Mouse (Mus musculus) intestine, embryonic 14.5 days (tissue): Measurements from ENCODE around the gene Myo5c. TPM values are rescaled to one million over a fixed set of nuclear protein-coding genes. Genes with fewer than 3 reads are reported as not detected.

Experiments
- ATAC-seq: fragments of 200-750 bp; cut with Nextera tagmentation; replicated peaks from 2 replicates; pipeline ENCODE4 v1.8.0; 2017; ENCODE audit warnings: low read depth, moderate number of reproducible peaks, moderate TSS enrichment, moderate library complexity; ENCODE audit not compliant: low FRiP score, low TSS enrichment
- DNase-seq: peaks from one replicate; pipeline ENCODE4 v3.0.0-alpha.2; 2018; ENCODE audit warnings: low spot score
- H3K27ac ChIP-seq: fragments of 300-500 bp; sonication (generic); 2 replicates; pipeline ENCODE4 v1.5.1; 2014; ENCODE audit warnings: low read depth, mild to moderate bottlenecking, control low read depth
- H3K27me3 ChIP-seq: fragments of 300-500 bp; sonication (generic); replicated peaks from 2 replicates; pipeline ENCODE4 v1.6.1; 2014; ENCODE audit warnings: low read length, control low read depth; ENCODE audit not compliant: control insufficient read depth, insufficient read depth
- H3K36me3 ChIP-seq: fragments of 300-500 bp; sonication (generic); 2 replicates; pipeline ENCODE4 v1.6.1; 2014; ENCODE audit warnings: low read length, control low read depth; ENCODE audit not compliant: control insufficient read depth, insufficient read depth
- H3K4me1 ChIP-seq: fragments of 300-500 bp; sonication (generic); replicated peaks from 2 replicates; pipeline ENCODE4 v1.6.1; 2014; ENCODE audit warnings: low read length, control low read depth, mixed read lengths; ENCODE audit not compliant: control insufficient read depth, insufficient read depth
- H3K4me2 ChIP-seq: fragments of 300-500 bp; sonication (generic); 2 replicates; pipeline ENCODE4 v1.6.1; 2014; ENCODE audit warnings: low read length
- H3K4me3 ChIP-seq: fragments of 300-500 bp; sonication (generic); 2 replicates; pipeline ENCODE4 v1.5.1; 2014; ENCODE audit warnings: low read depth, low read length, control low read depth, mixed read lengths
- H3K9ac ChIP-seq: fragments of 300-500 bp; sonication (generic); 2 replicates; pipeline ENCODE4 v1.6.1; 2014; ENCODE audit warnings: mild to moderate bottlenecking, low read length
- H3K9me3 ChIP-seq: fragments of 300-500 bp; sonication (generic); 2 replicates; pipeline ENCODE4 v1.6.1; 2016; ENCODE audit warnings: low read length, control low read depth; ENCODE audit not compliant: control insufficient read depth
- WGBS: fragments of 180-500 bp; shearing (Covaris S2); extraction: QIAGEN DNeasy Blood & Tissue Kit; methylation state at CpG from one replicate; pipeline ENCODE4 v1.1.7; 2014; 5-methylcytosine and 5-hydroxymethylcytosine counted together
- polyA plus RNA-seq: library from polyadenylated mRNA; unstranded; fragments of >200 nt; fragmentation: Nextera tagmentation; extraction: Ambion mirVana; gene quantifications from 2 replicates; pipeline ENCODE4 v1.2.1, GENCODE M21; 2014

The Myo5c gene
- polyA plus RNA-seq: 5.2 and 6.5 TPM in 2 replicates

DNA sequence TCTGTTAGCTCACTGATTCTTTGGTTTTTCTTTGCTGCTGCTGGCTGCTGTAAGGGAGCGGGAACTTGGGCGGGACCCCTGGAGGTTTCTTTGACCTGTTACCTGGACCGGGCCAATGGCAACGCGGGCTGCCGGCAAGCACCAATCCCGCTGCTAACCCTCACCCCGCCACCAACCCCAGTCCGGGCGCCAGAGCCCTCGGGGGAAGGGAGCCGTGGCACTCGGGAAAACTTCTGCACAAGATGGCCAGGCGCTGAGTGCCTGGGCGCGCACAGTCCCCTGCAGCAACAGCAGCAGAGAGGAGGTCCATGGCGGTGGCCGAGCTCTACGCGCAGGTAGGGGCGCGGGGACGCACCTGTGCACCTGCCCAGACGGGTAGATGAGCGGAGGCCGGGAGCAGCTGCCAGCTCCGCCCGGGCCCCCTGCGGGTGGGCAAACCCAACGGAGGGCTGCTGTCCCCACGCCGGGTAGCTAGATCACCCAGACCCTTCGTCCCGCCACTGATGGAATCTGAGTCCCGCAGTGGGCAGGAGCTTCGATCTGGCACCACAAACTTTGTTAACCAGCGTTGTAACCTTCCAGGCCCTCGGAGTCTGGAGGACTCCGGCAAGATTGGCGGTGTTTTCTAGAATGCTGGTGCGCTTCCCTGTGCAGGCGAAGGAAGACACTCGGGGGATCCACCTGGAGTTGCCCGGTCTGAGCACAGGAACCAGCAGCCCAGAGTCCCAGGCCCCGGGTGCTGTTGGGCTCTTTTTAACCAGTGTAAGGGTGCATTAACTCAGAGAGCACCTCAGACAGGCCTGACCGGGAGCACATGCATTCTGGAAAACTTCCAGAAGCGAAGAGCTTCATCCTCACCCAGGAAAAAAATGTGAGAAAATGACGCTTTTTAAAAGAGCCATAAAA, at the start of gene Myo5c:
TSS of gene Myo5c (plus strand) at position 180 of the 906 bp plus-strand sequence.
- no peak within 1 kb of the TSS for H3K27ac ChIP-seq

DNA sequence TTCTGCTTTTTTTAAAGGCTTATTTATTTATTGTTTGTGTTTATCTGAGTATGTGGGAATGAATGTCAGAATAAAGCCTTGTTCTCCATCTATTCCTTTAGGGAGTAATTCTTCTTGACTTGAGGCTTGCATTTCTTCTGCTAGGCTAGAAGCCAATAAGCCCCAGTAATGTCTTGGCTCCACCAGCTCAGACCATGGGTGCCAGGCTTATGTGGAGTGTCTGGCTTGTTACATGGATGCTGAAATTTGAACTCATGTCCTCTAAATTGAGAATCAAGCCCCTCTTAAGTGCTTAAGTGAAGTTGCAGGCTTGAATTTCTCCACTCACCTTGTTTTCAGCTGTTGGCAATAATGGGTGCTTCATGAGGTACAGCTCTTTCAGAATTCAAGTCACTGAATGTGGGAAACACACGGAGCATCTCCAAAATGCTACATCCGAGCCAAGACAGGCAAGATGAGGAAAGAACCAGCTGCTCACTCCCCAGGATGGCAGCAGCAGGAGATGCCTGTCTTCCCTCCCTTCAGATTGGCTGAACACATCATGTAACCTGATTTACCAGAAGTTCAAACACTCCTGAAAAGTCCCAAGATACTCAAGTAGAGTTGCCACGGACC, 44.1 kb upstream of the Myo5c start:
- Histone ChIP-seq H3K9ac (no peak overlapping the region), H3K27ac (no peak overlapping the region), H3K36me3 (peaks cover 36% of the 10 kb centered on the region), H3K4me2 (no peak overlapping the region), H3K4me1 (no peaks in the 10 kb centered on the region), H3K27me3 (no peaks in the 10 kb centered on the region), H3K4me3 (no peak overlapping the region), H3K9me3 (no peaks in the 10 kb centered on the region)
- ATAC-seq (no peak), DNase-seq (no peak)
- WGBS: 87% methylated on average over 3 of the region's 3 CpGs

More for the DNA sequence above, at the start of gene Myo5c:
- H3K9ac ChIP-seq: peak within 1 kb of the TSS; percentile 44
- ATAC-seq: peak; percentile 73
- H3K36me3 ChIP-seq: no peaks in the 10 kb centered on the region
- peak; percentile 68 for DNase-seq
- peaks cover 22% of the 10 kb centered on the region for H3K27me3 ChIP-seq
- peak within 1 kb of the TSS; percentile 67 for H3K4me2 ChIP-seq
- H3K9me3 ChIP-seq: no peaks in the 10 kb centered on the region
- WGBS: 3% methylated on average over 48 of the region's 48 CpGs
- peak within 1 kb of the TSS; percentile 44 for H3K4me3 ChIP-seq
- 0 out of 2 replicates have a peak, but pooled peaks cover 9% of the 10 kb centered on the region for H3K4me1 ChIP-seq

DNA sequence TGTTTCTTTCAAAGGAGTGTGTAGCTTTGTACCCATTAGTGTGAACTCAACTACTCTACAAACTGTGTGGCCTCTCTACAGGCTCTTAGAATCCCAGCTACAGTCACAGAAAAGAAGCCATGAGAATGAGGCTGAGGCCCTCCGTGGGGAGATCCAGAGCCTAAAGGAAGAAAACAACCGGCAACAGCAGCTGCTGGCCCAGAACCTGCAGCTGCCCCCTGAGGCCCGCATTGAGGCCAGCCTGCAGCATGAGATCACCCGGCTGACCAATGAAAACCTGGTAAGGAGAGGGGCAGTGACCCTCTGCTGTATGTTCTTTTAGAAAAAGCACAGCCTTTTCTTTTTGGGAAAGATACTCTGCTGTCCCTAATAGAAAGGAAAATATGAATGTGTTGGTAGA, 38.0 kb upstream of the Myo5c start:
- 61% methylated on average over 4 of the region's 4 CpGs for whole genome bisulfite sequencing
- no peak overlapping the region for H3K27ac ChIP-seq
- H3K4me3 ChIP-seq: no peak overlapping the region
- H3K9me3 ChIP-seq: no peaks in the 10 kb centered on the region
- peaks cover 22% of the 10 kb centered on the region for H3K36me3 ChIP-seq
- DNase-seq (no peak), ATAC-seq (no peak)
- H3K4me1 ChIP-seq: no peaks in the 10 kb centered on the region
- H3K4me2 ChIP-seq: no peak overlapping the region
- H3K27me3 ChIP-seq: no peaks in the 10 kb centered on the region
- no peak overlapping the region for H3K9ac ChIP-seq

DNA sequence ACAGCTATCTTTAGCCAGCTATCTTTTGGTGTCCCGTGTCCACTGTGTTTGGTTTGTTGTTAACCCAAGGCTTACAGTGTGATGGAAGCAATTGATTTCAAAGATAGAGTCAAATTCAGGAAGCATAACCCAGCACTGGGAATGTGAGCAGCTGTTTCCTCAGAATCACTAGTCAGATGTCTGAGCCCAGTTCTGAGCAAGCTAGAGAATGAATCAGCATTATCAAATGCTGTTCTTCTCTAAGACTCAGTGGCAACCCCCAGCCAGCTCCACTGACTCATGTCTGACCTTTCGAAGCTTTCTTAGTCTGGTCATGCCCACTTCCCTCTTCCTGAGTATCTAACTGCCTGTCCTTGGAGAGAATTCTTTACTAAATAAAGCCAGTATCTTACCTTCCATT, 35.5 kb upstream of the Myo5c start:
- DNase-seq: no peak
- no peaks in the 10 kb centered on the region for H3K27me3 ChIP-seq
- H3K36me3 ChIP-seq: peaks cover 21% of the 10 kb centered on the region
- no peak overlapping the region for H3K27ac ChIP-seq
- H3K4me3 ChIP-seq: no peak overlapping the region
- no peak for ATAC-seq
- WGBS: 60% methylated on average over 2 of the region's 2 CpGs
- H3K9me3 ChIP-seq: no peaks in the 10 kb centered on the region
- H3K4me1 ChIP-seq: no peaks in the 10 kb centered on the region
- H3K9ac ChIP-seq: no peak overlapping the region
- H3K4me2 ChIP-seq: no peak overlapping the region

DNA sequence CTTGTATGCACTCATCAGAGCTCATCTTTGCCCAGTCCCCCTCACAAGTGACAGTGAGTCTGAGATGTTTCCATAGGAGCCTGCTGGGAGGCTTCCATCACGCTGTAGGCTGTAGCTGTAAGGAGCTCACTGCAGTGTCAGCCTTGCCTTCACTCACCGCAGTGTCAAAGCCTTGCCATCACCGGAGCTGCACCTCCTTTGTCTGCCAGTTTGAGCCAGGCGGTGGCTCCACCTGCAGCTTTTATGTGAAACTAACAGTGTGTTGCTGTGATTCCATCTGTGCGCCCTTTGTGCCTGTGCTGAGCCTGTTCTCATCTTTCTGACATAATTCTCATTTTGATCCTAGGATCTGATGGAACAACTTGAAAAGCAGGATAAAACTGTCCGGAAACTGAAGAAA, 34.5 kb upstream of the Myo5c start:
- no peaks in the 10 kb centered on the region for H3K27me3 ChIP-seq
- DNase-seq: no peak
- no peaks in the 10 kb centered on the region for H3K9me3 ChIP-seq
- peaks cover 25% of the 10 kb centered on the region for H3K36me3 ChIP-seq
- no peak overlapping the region for H3K4me2 ChIP-seq
- H3K4me3 ChIP-seq: no peak overlapping the region
- no peak for ATAC-seq
- WGBS: 67% methylated on average over 6 of the region's 6 CpGs
- H3K9ac ChIP-seq: no peak overlapping the region
- H3K27ac ChIP-seq: no peak overlapping the region
- no peaks in the 10 kb centered on the region for H3K4me1 ChIP-seq

DNA sequence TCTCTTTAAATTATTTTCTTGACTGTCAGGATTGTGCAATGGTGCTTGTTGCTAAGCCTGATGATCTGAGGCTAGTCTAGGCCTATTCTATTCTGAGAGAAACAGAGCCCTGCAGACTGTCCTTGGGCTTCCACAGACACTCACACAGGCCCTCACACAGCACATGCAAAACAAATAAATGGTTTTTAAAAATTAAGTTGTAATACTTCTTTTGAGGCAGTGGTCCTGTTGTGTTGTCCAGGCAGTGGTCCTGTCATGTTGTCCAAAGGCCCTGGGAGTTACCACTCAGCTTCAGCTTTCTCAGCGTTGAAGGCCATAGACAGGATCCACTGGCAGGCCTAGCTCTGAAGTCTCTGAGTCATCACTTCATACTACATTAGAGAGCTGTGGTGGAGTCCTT, 30.3 kb upstream of the Myo5c start:
- no peak overlapping the region for H3K27ac ChIP-seq
- no peaks in the 10 kb centered on the region for H3K9me3 ChIP-seq
- no peak overlapping the region for H3K4me2 ChIP-seq
- no peak overlapping the region for H3K4me3 ChIP-seq
- no peaks in the 10 kb centered on the region for H3K4me1 ChIP-seq
- no peak overlapping the region for H3K9ac ChIP-seq
- no peak for ATAC-seq
- DNase-seq: no peak
- peaks cover 27% of the 10 kb centered on the region for H3K36me3 ChIP-seq
- 100% methylated on average over 1 of the region's 1 CpGs for whole genome bisulfite sequencing
- no peaks in the 10 kb centered on the region for H3K27me3 ChIP-seq

DNA sequence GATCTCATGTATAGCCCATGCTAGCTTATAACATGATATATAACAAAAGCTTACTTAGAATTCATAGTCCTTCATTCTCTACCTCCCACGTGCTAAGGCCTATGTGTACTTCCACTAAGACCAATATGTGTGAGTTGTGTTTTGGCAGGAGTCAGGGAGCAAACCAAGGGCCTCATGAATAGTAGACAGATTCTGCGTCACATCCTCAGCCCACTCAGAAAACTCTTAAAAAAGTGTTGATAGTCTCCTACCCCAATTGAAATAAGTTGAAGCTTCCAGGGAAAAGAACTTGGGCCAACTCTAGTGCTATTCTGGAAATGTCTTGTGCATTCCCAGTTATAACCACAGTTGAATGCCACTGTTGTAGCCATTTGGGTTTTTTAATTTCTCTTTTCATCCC, 29.8 kb upstream of the Myo5c start:
- Histone ChIP-seq H3K27ac (no peak overlapping the region), H3K36me3 (peaks cover 27% of the 10 kb centered on the region), H3K27me3 (no peaks in the 10 kb centered on the region), H3K9ac (no peak overlapping the region), H3K4me2 (no peak overlapping the region), H3K4me1 (no peaks in the 10 kb centered on the region), H3K4me3 (no peak overlapping the region), H3K9me3 (no peaks in the 10 kb centered on the region)
- DNase-seq: no peak
- 94% methylated on average over 2 of the region's 2 CpGs for WGBS
- ATAC-seq: no peak

DNA sequence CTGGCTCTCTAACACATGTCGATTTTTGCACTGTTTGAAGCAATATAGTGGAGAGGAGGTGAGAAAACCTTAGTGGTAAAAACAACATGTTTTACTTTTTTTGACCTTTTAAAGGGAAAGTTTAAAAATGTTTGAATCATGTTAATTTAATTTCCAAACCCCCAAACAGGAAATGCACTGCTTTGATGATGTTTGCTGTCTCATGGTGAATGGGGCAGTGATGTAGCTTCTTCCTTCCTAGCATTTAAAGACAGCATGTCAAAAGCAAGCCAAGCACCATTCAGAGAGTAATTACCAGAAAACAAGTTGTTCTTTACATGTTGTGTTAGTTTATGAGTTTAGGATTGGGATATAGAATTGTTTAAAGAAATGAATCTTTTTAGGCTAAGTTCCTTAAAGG, 22.6 kb upstream of the Myo5c start:
- Histone ChIP-seq H3K4me3 (no peak overlapping the region), H3K4me2 (no peak overlapping the region), H3K27me3 (no peaks in the 10 kb centered on the region), H3K27ac (no peak overlapping the region), H3K9me3 (no peaks in the 10 kb centered on the region), H3K4me1 (no peaks in the 10 kb centered on the region), H3K9ac (no peak overlapping the region), H3K36me3 (peaks cover 15% of the 10 kb centered on the region)
- ATAC-seq: no peak
- no peak for DNase-seq
- 94% methylated on average over 1 of the region's 1 CpGs for whole genome bisulfite sequencing
